Mouse (Mus musculus) MEL (cell line): ENCODE data around the gene Cntn2. TPM values are rescaled to one million over a fixed set of nuclear protein-coding genes. Genes with fewer than 3 reads are reported as not detected.

Source experiments
- DNase-seq: peaks from one replicate; pipeline ENCODE4 v3.0.0; 2011; ENCODE audit warnings: low read depth, low spot score
- H3K27ac ChIP-seq: 2 replicates; pipeline ENCODE4 v1.5.1; 2012; ENCODE audit warnings: low read depth, mild to moderate bottlenecking, control low read depth, low read length, moderate library complexity; ENCODE audit not compliant: control insufficient read depth
- H3K27me3 ChIP-seq, 2 experiments: fragments of 150-350 bp in 1 of 2; sonication (generic) in 1 of 2; 2 replicates each; pipeline ENCODE4 v1.6.1; 2012; ENCODE audit warnings: low read length in 2 of 2, mild to moderate bottlenecking in 2 of 2, improper control_type of control experiment in 1 of 2, moderate library complexity in 1 of 2; ENCODE audit not compliant: insufficient read depth in 2 of 2, control insufficient read depth in 1 of 2
- H3K36me3 ChIP-seq, 2 experiments: 2 replicates each; pipeline ENCODE4 v1.6.1; 2012 to 2014; ENCODE audit warnings: low read length in 2 of 2, improper control_type of control experiment in 1 of 2, inconsistent platforms in 1 of 2, mild to moderate bottlenecking in 1 of 2; ENCODE audit not compliant: insufficient read depth in 2 of 2, control insufficient read depth in 1 of 2
- H3K4me1 ChIP-seq, 2 experiments: fragments of 150-350 bp in 1 of 2; sonication (generic) in 1 of 2; 2 replicates each; pipeline ENCODE4 v1.6.1; 2012; ENCODE audit warnings: low read length in 2 of 2, improper control_type of control experiment in 1 of 2, mild to moderate bottlenecking in 1 of 2; ENCODE audit not compliant: insufficient read depth in 2 of 2, control insufficient read depth in 1 of 2
- H3K4me3 ChIP-seq, 2 experiments: fragments of 150-350 bp in 1 of 2; sonication (generic) in 1 of 2; 2 replicates each; pipeline ENCODE4 v1.5.1; 2012; ENCODE audit warnings: low read depth in 2 of 2, low read length in 2 of 2, mild to moderate bottlenecking in 2 of 2, moderate library complexity in 2 of 2, control low read depth in 1 of 2, improper control_type of control experiment in 1 of 2; ENCODE audit not compliant: control insufficient read depth in 1 of 2, insufficient read depth in 1 of 2
- H3K79me2 ChIP-seq: 2 replicates; pipeline ENCODE4 v1.6.1; 2012; ENCODE audit warnings: mild to moderate bottlenecking, low read length, moderate library complexity; ENCODE audit not compliant: control insufficient read depth, poor library complexity, insufficient read depth
- H3K9ac ChIP-seq: 2 replicates; pipeline ENCODE4 v1.6.1; 2012; ENCODE audit warnings: low read depth, mild to moderate bottlenecking, control low read depth, low read length, moderate library complexity; ENCODE audit not compliant: control insufficient read depth, poor library complexity, severe bottlenecking
- H3K9me3 ChIP-seq: fragments of 150-350 bp; sonication (generic); replicated peaks from 2 replicates; pipeline ENCODE4 v1.6.1; 2012; ENCODE audit warnings: mild to moderate bottlenecking, low read length, improper control_type of control experiment, moderate library complexity; ENCODE audit not compliant: insufficient read depth
- BHLHE40 ChIP-seq: IDR thresholded peaks from 2 replicates; pipeline ENCODE4 v1.6.1; 2012; ENCODE audit warnings: low read depth, mild to moderate bottlenecking, inconsistent platforms, low read length, improper control_type of control experiment, borderline replicate concordance
- CHD1 ChIP-seq: IDR thresholded peaks from 2 replicates; pipeline ENCODE4 v1.6.1; 2012; ENCODE audit warnings: low read depth, mild to moderate bottlenecking, inconsistent platforms, low read length, improper control_type of control experiment
- CHD2 ChIP-seq: IDR thresholded peaks from 2 replicates; pipeline ENCODE4 v1.6.1; 2011; ENCODE audit warnings: low read length, improper control_type of control experiment
- CTCF ChIP-seq, 3 experiments: IDR thresholded peaks in 2 of 3; conservative IDR thresholded peaks in 1 of 3; 2 replicates each; pipeline ENCODE4 v1.5.1; 2011 to 2012; ENCODE audit warnings: low read length in 3 of 3, low read depth in 2 of 3, mild to moderate bottlenecking in 2 of 3, improper control_type of control experiment in 1 of 3, inconsistent platforms in 1 of 3, mixed read lengths in 1 of 3, moderate library complexity in 1 of 3; ENCODE audit not compliant: control insufficient read depth in 1 of 3, insufficient read depth in 1 of 3, poor library complexity in 1 of 3, severe bottlenecking in 1 of 3
- ELF1 ChIP-seq: IDR thresholded peaks from 2 replicates; pipeline ENCODE4 v1.6.1; 2014; ENCODE audit warnings: low read depth, mild to moderate bottlenecking, inconsistent platforms, low read length, improper control_type of control experiment, moderate library complexity
- EP300 ChIP-seq, 2 experiments: IDR thresholded peaks; 2 replicates each; pipeline ENCODE4 v1.6.1; 2011; ENCODE audit warnings: improper control_type of control experiment in 2 of 2, low read length in 2 of 2, low read depth in 1 of 2, mild to moderate bottlenecking in 1 of 2
- GABPA ChIP-seq: IDR thresholded peaks from 2 replicates; pipeline ENCODE4 v1.6.1; 2012; ENCODE audit warnings: low read depth, mild to moderate bottlenecking, inconsistent platforms, low read length, improper control_type of control experiment, moderate library complexity
- GATA1 ChIP-seq: IDR thresholded peaks from 2 replicates; pipeline ENCODE4 v1.6.1; 2011; ENCODE audit warnings: low read depth, low read length, improper control_type of control experiment
- KAT2A ChIP-seq: conservative IDR thresholded peaks from 2 replicates; pipeline ENCODE4 v1.6.1; 2012; ENCODE audit warnings: low read depth, low read length, improper control_type of control experiment, inconsistent platforms
- MAFK ChIP-seq: IDR thresholded peaks from 2 replicates; pipeline ENCODE4 v1.6.1; 2011; ENCODE audit warnings: low read depth, mild to moderate bottlenecking, low read length, improper control_type of control experiment, borderline replicate concordance
- MAX ChIP-seq: IDR thresholded peaks from 2 replicates; pipeline ENCODE4 v1.6.1; 2011; ENCODE audit warnings: low read length, improper control_type of control experiment
- MXI1 ChIP-seq: IDR thresholded peaks from 2 replicates; pipeline ENCODE4 v1.6.1; 2011; ENCODE audit warnings: mild to moderate bottlenecking, low read depth, low read length, improper control_type of control experiment
- MYC ChIP-seq: IDR thresholded peaks from 2 replicates; pipeline ENCODE4 v1.6.1; 2011; ENCODE audit warnings: low read depth, mild to moderate bottlenecking, low read length, improper control_type of control experiment, moderate library complexity
- NELFE ChIP-seq: IDR thresholded peaks from 2 replicates; pipeline ENCODE4 v1.6.1; 2011; ENCODE audit warnings: low read depth, low read length, improper control_type of control experiment
- NRF1 ChIP-seq: IDR thresholded peaks from 2 replicates; pipeline ENCODE4 v1.6.1; 2014; ENCODE audit warnings: low read depth, mild to moderate bottlenecking, inconsistent platforms, low read length, improper control_type of control experiment, moderate library complexity; ENCODE audit not compliant: poor library complexity, insufficient read depth, severe bottlenecking
- POLR2A ChIP-seq, 2 experiments: IDR thresholded peaks; 2 replicates each; pipeline ENCODE4 v1.6.1; 2011 to 2012; ENCODE audit warnings: low read length in 2 of 2, mild to moderate bottlenecking in 2 of 2, control low read depth in 1 of 2, improper control_type of control experiment in 1 of 2, low read depth in 1 of 2, moderate library complexity in 1 of 2; ENCODE audit not compliant: control insufficient read depth in 1 of 2, insufficient read depth in 1 of 2, poor library complexity in 1 of 2
- POLR2AphosphoS2 ChIP-seq: IDR thresholded peaks from 2 replicates; pipeline ENCODE4 v1.6.1; 2011; ENCODE audit warnings: low read length, improper control_type of control experiment
- POLR2AphosphoS5 ChIP-seq: IDR thresholded peaks from 2 replicates; pipeline ENCODE4 v1.6.1; 2012; ENCODE audit warnings: low read depth, borderline replicate concordance, mild to moderate bottlenecking, inconsistent platforms, low read length, moderate library complexity, mixed read lengths
- RAD21 ChIP-seq: IDR thresholded peaks from 2 replicates; pipeline ENCODE4 v1.6.1; 2011; ENCODE audit warnings: mild to moderate bottlenecking, low read depth, low read length, improper control_type of control experiment
- RCOR1 ChIP-seq: IDR thresholded peaks from 2 replicates; pipeline ENCODE4 v1.6.1; 2012; ENCODE audit warnings: low read depth, mild to moderate bottlenecking, inconsistent platforms, low read length, improper control_type of control experiment
- SMC3 ChIP-seq: IDR thresholded peaks from 2 replicates; pipeline ENCODE4 v1.6.1; 2011; ENCODE audit warnings: low read depth, low read length, improper control_type of control experiment
- TAL1 ChIP-seq: IDR thresholded peaks from 2 replicates; pipeline ENCODE4 v1.6.1; 2012; ENCODE audit warnings: mild to moderate bottlenecking, inconsistent platforms, low read length, moderate library complexity, mixed read lengths
- TBP ChIP-seq: IDR thresholded peaks from 2 replicates; pipeline ENCODE4 v1.8.0; 2011; ENCODE audit warnings: low read depth, low read length, improper control_type of control experiment
- TCF12 ChIP-seq: IDR thresholded peaks from 2 replicates; pipeline ENCODE4 v1.6.1; 2014; ENCODE audit warnings: low read depth, mild to moderate bottlenecking, inconsistent platforms, low read length, improper control_type of control experiment, moderate library complexity
- UBTF ChIP-seq: IDR thresholded peaks from 2 replicates; pipeline ENCODE4 v1.6.1; 2012; ENCODE audit warnings: low read depth, mild to moderate bottlenecking, inconsistent platforms, low read length, improper control_type of control experiment, moderate library complexity, borderline replicate concordance; ENCODE audit not compliant: insufficient read depth
- USF1 ChIP-seq: IDR thresholded peaks from 2 replicates; pipeline ENCODE4 v1.6.1; 2014; ENCODE audit warnings: low read depth, mild to moderate bottlenecking, inconsistent platforms, low read length, improper control_type of control experiment, moderate library complexity
- USF2 ChIP-seq, 2 experiments: IDR thresholded peaks; 2 replicates each; pipeline ENCODE4 v1.6.1; 2011 to 2012; ENCODE audit warnings: improper control_type of control experiment in 2 of 2, low read length in 2 of 2, borderline replicate concordance in 1 of 2, inconsistent platforms in 1 of 2, low read depth in 1 of 2, mild to moderate bottlenecking in 1 of 2; ENCODE audit not compliant: insufficient read depth in 1 of 2
- ZC3H11A ChIP-seq: IDR thresholded peaks from 2 replicates; pipeline ENCODE4 v1.6.1; 2012; ENCODE audit warnings: low read depth, mild to moderate bottlenecking, inconsistent platforms, low read length, improper control_type of control experiment
- ZMIZ1 ChIP-seq: IDR thresholded peaks from 2 replicates; pipeline ENCODE4 v1.6.1; 2012; ENCODE audit warnings: low read depth, mild to moderate bottlenecking, inconsistent platforms, low read length, improper control_type of control experiment, moderate library complexity
- polyA plus RNA-seq, 2 experiments: library from polyadenylated mRNA; stranded (reverse) in 1 of 2; unstranded in 1 of 2; fragments of >175 nt in 1 of 2; fragments of >200 nt in 1 of 2; gene quantifications; 2 replicates each; pipeline versions ENCODE4 v1.2.1 to v1.2.4; 2012; ENCODE audit warnings: low replicate concordance in 2 of 2, low read depth in 1 of 2; ENCODE audit not compliant: insufficient read length in 2 of 2, insufficient read depth in 1 of 2, missing spikeins in 1 of 2
- total RNA-seq: library from RNA; depleted of rRNA; stranded (reverse); fragments of 300-350 nt; gene quantifications from 2 replicates; pipeline ENCODE4 v1.2.3, GENCODE M21; 2012

The Cntn2 gene
- total and polyA plus RNA-seq, 3 experiments, result not detected

DNA sequence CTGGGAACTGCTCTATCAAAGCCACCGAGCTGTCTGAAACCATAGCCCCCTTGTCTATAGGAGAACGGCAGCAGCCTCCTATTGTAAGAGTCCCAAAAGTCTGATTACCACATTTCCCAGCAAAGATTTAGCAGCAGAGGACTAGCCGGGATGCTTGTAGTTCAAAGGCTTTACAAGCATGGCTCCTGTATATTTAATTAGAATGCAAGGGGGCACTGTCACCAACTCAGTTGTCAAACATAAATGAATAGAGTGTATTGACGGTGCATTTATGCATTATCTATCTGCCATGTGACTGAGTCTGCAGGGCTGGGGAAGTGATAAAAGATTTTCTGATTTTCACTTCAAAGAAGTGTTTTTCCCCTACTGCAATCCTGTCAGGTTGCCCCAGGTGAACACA, 42.3 kb upstream of the Cntn2 start:
- no peak for DNase-seq
- Histone ChIP-seq H3K27ac (no peak overlapping the region), H3K9ac (no peak overlapping the region), H3K36me3 (no peaks in the 10 kb centered on the region), H3K4me1 (no peaks in the 10 kb centered on the region), H3K4me3 (no peak overlapping the region), H3K79me2 (no peaks in the 10 kb centered on the region), H3K27me3 (peaks cover 0 to 8% of the 10 kb centered on the region in 2 experiments; a peak in 2 of 4 replicates), H3K9me3 (no peaks in the 10 kb centered on the region)
- TF ChIP-seq UBTF (no peak), MAX (no peak), TAL1 (no peak), NRF1 (no peak), ELF1 (no peak), USF2 (IDR thresholded peaks at IDR 0.05; ENCODE audit: borderline replicate concordance in 1 of 2, insufficient read depth in 1 of 2, low read depth in 1 of 2, low read length in 2 of 2) (no peak), EP300 (IDR thresholded peaks at IDR 0.05; ENCODE audit: low read depth in 1 of 2, low read length in 2 of 2) (no peak), MYC (no peak), GABPA (no peak), ZMIZ1 (no peak), CTCF (IDR thresholded peaks at IDR 0.05 in 2 of 3, conservative IDR thresholded peaks at IDR 0.05 in 1 of 3; ENCODE audit: control insufficient read depth in 1 of 3, insufficient read depth in 1 of 3, low read depth in 2 of 3, low read length in 3 of 3, poor library complexity in 1 of 3, severe bottlenecking in 1 of 3) (no peak), TCF12 (no peak), POLR2AphosphoS5 (no peak), ZC3H11A (no peak), POLR2A (IDR thresholded peaks at IDR 0.05; ENCODE audit: control insufficient read depth in 1 of 2, insufficient read depth in 1 of 2, low read depth in 1 of 2, low read length in 2 of 2, poor library complexity in 1 of 2) (no peak), RCOR1 (no peak), POLR2AphosphoS2 (no peak), GATA1 (no peak), CHD2 (no peak), MXI1 (no peak)

DNA sequence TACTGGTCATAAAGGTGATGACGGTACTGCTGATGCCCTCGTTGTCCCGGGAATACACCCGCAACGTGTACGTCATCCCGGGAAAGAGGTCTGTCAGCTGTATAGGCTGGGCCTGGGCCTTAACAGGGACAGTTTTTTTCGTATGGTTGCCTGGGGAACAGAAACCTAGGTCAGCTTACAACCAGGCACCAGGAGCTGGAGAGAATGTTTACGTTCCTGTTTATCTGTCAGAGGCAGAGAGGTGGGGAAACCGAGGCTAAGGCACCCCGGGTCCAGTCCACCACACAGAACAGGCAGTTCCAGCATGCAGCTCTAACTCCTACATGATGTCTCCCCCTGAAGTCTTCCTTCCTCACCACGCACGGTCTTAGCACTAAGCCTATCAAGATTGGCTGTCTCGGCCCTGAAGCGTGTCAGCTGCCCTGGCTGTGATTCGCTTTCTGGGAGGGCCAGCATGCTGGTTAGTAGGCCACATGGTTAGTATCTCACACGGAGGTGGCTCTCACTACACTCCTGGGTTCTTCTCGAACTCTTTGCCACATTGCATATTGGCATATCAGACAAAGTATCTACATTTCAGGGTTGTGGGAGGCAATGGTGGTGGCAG, 40.0 kb upstream of the Cntn2 start:
- Histone ChIP-seq H3K27ac (no peak overlapping the region), H3K9ac (no peak overlapping the region), H3K4me3 (no peak overlapping the region), H3K4me1 (no peaks in the 10 kb centered on the region), H3K36me3 (no peaks in the 10 kb centered on the region), H3K9me3 (no peaks in the 10 kb centered on the region), H3K27me3 (peaks cover 4 to 5% of the 10 kb centered on the region in 2 experiments; a peak in 3 of 4 replicates), H3K79me2 (no peaks in the 10 kb centered on the region)
- DNase-seq, result no peak
- no peak for TF ChIP-seq ZMIZ1
- no peak for TF ChIP-seq NRF1
- TF ChIP-seq TAL1, result no peak
- TF ChIP-seq RAD21, result no peak
- TF ChIP-seq NELFE, result no peak
- TF ChIP-seq TBP, result no peak
- TF ChIP-seq GABPA, result no peak
- no peak for TF ChIP-seq CHD1
- no peak for TF ChIP-seq USF1
- TF ChIP-seq SMC3, result no peak
- no peak for TF ChIP-seq CHD2
- TF ChIP-seq BHLHE40, result no peak
- TF ChIP-seq MAFK, result no peak
- no peak for TF ChIP-seq KAT2A
- no peak for TF ChIP-seq MXI1
